Mouse (Mus musculus): ENCODE results near the gene Upp2.
A peak's percentile ranks its signal among the peaks of the same experiment; 100 is the strongest.

The Upp2 gene

GRCm38 (mm10) chr2:58567066-58567810 is at the start of gene Upp2, which contains the start of gene Acvr1:
Gene Upp2 (plus strand): TSS chr2:58567298.
Gene Acvr1 (minus strand): TSS chr2:58567157.
- peak; percentile 54 for DNase-seq (ENCODE audit: low read depth, low spot score)

GRCm38 (mm10) chr2:58518517-58518916 is 48.6 kb upstream of the Upp2 start:
- no peak for DNase-seq (ENCODE audit: low read depth, low spot score)

GRCm38 (mm10) chr2:58520727-58521126 is 46.4 kb upstream of the Upp2 start:
- no peak for DNase-seq (ENCODE audit: low read depth, low spot score)

GRCm38 (mm10) chr2:58521621-58522020 is 45.5 kb upstream of the Upp2 start:
- DNase-seq (ENCODE audit: low read depth, low spot score) = no peak

- no peak for DNase-seq (ENCODE audit: low read depth, low spot score)
Measured at GRCm38 (mm10) chr2:58523097-58523496, 44.0 kb upstream of the Upp2 start.

- no peak for DNase-seq (ENCODE audit: low read depth, low spot score)
Measured at GRCm38 (mm10) chr2:58523894-58524293, 43.2 kb upstream of the Upp2 start.

GRCm38 (mm10) chr2:58524356-58524755 is 42.7 kb upstream of the Upp2 start:
- DNase-seq (ENCODE audit: low read depth, low spot score) = no peak

GRCm38 (mm10) chr2:58527786-58528185 is 39.3 kb upstream of the Upp2 start:
- no peak for DNase-seq (ENCODE audit: low read depth, low spot score)

GRCm38 (mm10) chr2:58529384-58529783 is 37.7 kb upstream of the Upp2 start:
- no peak for DNase-seq (ENCODE audit: low read depth, low spot score)

- no peak for DNase-seq (ENCODE audit: low read depth, low spot score)
Measured at GRCm38 (mm10) chr2:58529860-58530440, 37.1 kb upstream of the Upp2 start.

GRCm38 (mm10) chr2:58530521-58530920 is 36.6 kb upstream of the Upp2 start:
- no peak for DNase-seq (ENCODE audit: low read depth, low spot score)

GRCm38 (mm10) chr2:58532260-58532850 is 34.7 kb upstream of the Upp2 start:
- DNase-seq (ENCODE audit: low read depth, low spot score) = no peak

GRCm38 (mm10) chr2:58533521-58534001 is 33.5 kb upstream of the Upp2 start:
- DNase-seq (ENCODE audit: low read depth, low spot score) = no peak

- no peak for DNase-seq (ENCODE audit: low read depth, low spot score)
Measured at GRCm38 (mm10) chr2:58534379-58534778, 32.7 kb upstream of the Upp2 start.

- no peak for DNase-seq (ENCODE audit: low read depth, low spot score)
Measured at GRCm38 (mm10) chr2:58535233-58535632, 31.9 kb upstream of the Upp2 start.

GRCm38 (mm10) chr2:58536796-58537195 is 30.3 kb upstream of the Upp2 start:
- no peak for DNase-seq (ENCODE audit: low read depth, low spot score)

GRCm38 (mm10) chr2:58538196-58538595 is 28.9 kb upstream of the Upp2 start:
- DNase-seq (ENCODE audit: low read depth, low spot score) = no peak

GRCm38 (mm10) chr2:58543252-58543651 is 23.8 kb upstream of the Upp2 start:
- DNase-seq (ENCODE audit: low read depth, low spot score) = no peak

GRCm38 (mm10) chr2:58544368-58544767 is 22.7 kb upstream of the Upp2 start:
- no peak for DNase-seq (ENCODE audit: low read depth, low spot score)

- no peak for DNase-seq (ENCODE audit: low read depth, low spot score)
Measured at GRCm38 (mm10) chr2:58546264-58546663, 20.8 kb upstream of the Upp2 start.

- DNase-seq (ENCODE audit: low read depth, low spot score) = no peak
Measured at GRCm38 (mm10) chr2:58548943-58549342, 18.2 kb upstream of the Upp2 start.

- DNase-seq (ENCODE audit: low read depth, low spot score) = no peak
Measured at GRCm38 (mm10) chr2:58549960-58550359, 17.1 kb upstream of the Upp2 start.

GRCm38 (mm10) chr2:58550488-58550887 is 16.6 kb upstream of the Upp2 start:
- no peak for DNase-seq (ENCODE audit: low read depth, low spot score)
